Mouse (Mus musculus) erythroblast, embryonic 14.5 days (primary cell): ENCODE results near the gene Lysmd2. TPM values are rescaled to one million over a fixed set of nuclear protein-coding genes. Genes with fewer than 3 reads are reported as not detected.
A peak's percentile ranks its signal among the peaks of the same experiment; 100 is the strongest.
"Not testable (repeated sequence)": the region's sequence is repeated elsewhere in the genome, so short reads cannot be mapped to it uniquely, and the experiment has no call there.

Experiments used
- H3K27me3 ChIP-seq: 2 replicates; pipeline ENCODE4 v1.6.1; 2012; ENCODE audit warnings: inconsistent platforms; ENCODE audit not compliant: control insufficient read depth
- H3K36me3 ChIP-seq: 2 replicates; pipeline ENCODE4 v1.6.1; 2012; ENCODE audit warnings: mild to moderate bottlenecking, inconsistent platforms; ENCODE audit not compliant: control insufficient read depth
- H3K4me1 ChIP-seq: 2 replicates; pipeline ENCODE4 v1.6.1; 2012; ENCODE audit warnings: inconsistent platforms; ENCODE audit not compliant: control insufficient read depth
- H3K4me3 ChIP-seq: replicated peaks from 2 replicates; pipeline ENCODE3; 2012; ENCODE audit warnings: moderate library complexity, mild to moderate bottlenecking, inconsistent platforms
- H3K9me3 ChIP-seq: 2 replicates; pipeline ENCODE4 v1.6.1; 2012; ENCODE audit warnings: low read length, inconsistent platforms, mixed read lengths; ENCODE audit not compliant: control insufficient read depth
- GATA1 ChIP-seq: IDR thresholded peaks from 2 replicates; pipeline ENCODE4 v1.6.1; 2012; ENCODE audit warnings: low read length, inconsistent platforms, mixed read lengths
- TAL1 ChIP-seq: IDR thresholded peaks from 3 replicates; pipeline ENCODE4 v1.6.1; 2012; ENCODE audit warnings: low read length, inconsistent platforms, mixed read lengths
- polyA plus RNA-seq: library from polyadenylated mRNA; stranded (reverse); fragments of >175 nt; gene quantifications from 2 replicates; pipeline ENCODE4 v1.2.3, GENCODE M21; 2012

Gene Lysmd2
- polyA plus RNA-seq, 1 experiment = not detected

DNA sequence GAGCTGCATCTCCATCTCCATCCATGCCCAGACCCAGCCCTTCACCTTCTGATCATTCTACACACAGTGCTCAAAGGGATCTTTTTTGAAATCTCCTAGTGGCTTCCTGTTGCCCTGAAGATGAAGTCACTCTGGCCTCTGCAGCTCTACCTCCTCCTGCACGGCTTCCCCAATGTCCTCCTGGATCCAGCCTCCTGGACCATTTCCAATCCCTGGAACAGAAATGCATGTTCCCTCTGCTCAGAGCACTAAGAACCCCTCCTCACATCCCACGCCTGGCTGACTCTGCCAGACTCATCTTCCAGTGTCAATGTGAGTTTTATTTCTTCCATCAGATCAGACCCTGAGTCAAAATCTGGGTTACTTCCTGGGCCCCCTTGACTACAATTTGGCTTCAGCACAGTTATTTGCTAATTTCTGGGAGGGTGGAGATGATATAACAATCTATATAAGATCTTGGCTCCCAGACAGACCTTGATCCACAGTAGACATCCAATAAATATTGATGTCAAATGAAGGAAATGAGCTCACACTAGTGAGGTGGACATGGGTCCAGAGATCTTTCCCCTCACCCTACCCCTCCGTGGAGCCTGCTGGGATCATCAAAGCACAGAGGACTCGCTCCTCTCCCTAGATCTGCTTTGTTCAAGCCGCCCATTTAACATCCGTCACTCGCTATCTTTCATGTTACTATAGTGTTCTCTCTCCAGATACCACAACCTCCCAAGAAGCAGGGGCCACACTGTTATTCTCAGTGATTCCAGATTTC is 25.2 kb upstream of the Lysmd2 start:
- Histone ChIP-seq H3K9me3 (no peaks in the 10 kb centered on the region), H3K4me3 (no peak overlapping the region), H3K36me3 (no peaks in the 10 kb centered on the region), H3K4me1 (no peaks in the 10 kb centered on the region), H3K27me3 (no peaks in the 10 kb centered on the region)
- TF ChIP-seq GATA1 = no peak
- no peak for TF ChIP-seq TAL1

DNA sequence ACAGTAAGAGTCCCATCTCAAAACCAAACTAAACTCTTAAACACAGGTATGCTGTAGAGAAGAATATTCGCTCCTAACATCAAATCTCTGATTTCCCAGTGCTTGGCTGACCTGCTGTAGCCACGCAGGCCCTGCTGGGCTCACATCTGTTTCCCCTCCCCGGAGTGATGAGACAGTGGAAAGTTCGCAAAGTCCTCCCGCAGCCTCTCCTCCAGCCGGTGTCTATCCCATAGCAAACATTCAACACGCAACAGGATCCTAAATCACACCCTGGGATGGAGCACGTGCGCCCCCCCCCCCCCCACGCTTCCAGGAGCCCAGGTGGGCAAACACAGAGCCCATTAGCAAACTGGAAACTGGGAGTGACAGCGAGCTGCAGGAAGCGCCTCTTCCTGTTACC is 24.0 kb upstream of the Lysmd2 start:
- TF ChIP-seq TAL1 (no peak), GATA1 (no peak)
- no peak overlapping the region for H3K4me3 ChIP-seq
- H3K4me1 ChIP-seq = no peaks in the 10 kb centered on the region
- no peaks in the 10 kb centered on the region for H3K36me3 ChIP-seq
- H3K9me3 ChIP-seq = no peaks in the 10 kb centered on the region
- no peaks in the 10 kb centered on the region for H3K27me3 ChIP-seq

DNA sequence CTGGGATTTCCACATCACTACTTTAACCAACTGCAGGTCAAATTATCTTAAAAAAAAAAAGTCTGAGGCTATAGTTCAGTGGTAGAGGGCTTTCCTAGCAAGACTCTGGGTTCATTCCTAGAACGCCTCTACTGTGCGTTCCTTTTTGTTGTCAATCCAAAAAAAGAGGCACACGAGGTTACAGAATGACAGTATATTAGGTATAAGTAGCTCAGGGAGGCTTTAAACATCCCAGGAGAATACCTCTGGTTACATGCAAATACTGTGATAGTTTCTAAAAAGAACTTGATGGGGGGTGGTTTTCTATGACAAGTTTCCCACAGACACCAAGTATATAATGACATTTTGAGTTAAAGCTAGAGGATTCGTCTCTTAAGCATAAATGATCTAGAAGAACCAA is 18.0 kb upstream of the Lysmd2 start:
- TF ChIP-seq TAL1 = no peak
- Histone ChIP-seq H3K4me1 (no peaks in the 10 kb centered on the region), H3K9me3 (no peaks in the 10 kb centered on the region; the same call in 1 of the 2 replicates), H3K36me3 (no peaks in the 10 kb centered on the region), H3K4me3 (no peak overlapping the region), H3K27me3 (peaks cover 35% of the 10 kb centered on the region)

DNA sequence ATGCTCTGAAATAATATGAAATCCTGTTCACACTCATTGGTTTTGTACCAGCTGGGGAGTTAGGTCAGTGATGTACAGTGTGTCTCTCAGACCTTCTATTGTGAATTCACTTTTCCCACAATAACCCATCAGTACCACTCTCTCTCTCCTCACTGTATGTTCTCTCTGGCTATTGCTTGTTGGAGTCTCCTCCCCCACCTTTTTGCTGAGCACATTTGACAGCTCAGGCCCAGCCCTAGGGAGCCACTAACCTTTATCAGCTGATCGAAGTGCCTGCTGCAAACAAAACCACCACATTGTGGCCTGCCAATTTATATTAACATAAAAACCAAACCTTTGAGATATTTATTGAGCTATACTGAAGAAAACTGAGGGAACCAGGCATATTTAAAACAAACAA is 16.0 kb upstream of the Lysmd2 start:
- no peaks in the 10 kb centered on the region; the same call in 1 of the 2 replicates for H3K9me3 ChIP-seq
- H3K36me3 ChIP-seq = no peaks in the 10 kb centered on the region
- TF ChIP-seq GATA1 = no peak
- TF ChIP-seq TAL1 = no peak
- H3K4me3 ChIP-seq = no peak overlapping the region
- H3K27me3 ChIP-seq = peaks cover 38% of the 10 kb centered on the region
- no peaks in the 10 kb centered on the region for H3K4me1 ChIP-seq

DNA sequence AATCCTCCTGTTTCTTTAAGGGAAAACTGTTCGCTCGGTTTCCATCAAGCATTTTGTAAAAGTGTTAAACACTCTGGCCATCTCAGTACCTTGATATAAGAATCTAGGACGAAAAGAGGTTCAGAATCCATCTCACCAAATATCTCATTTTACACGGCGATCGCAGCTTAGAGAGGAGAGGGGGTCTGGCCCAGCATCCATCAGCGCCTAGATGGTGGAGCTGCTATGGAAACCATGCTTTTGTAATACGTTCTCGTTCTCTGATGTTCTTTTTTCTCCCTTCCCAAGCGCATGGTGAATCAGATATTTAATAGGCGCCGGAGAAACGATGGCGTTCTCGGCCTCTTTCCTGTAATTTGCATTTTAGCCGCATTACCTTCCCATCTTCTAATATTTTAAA is 15.6 kb upstream of the Lysmd2 start:
- TF ChIP-seq TAL1 (no peak), GATA1 (no peak)
- no peaks in the 10 kb centered on the region; the same call in 1 of the 2 replicates for H3K9me3 ChIP-seq
- H3K4me3 ChIP-seq = no peak overlapping the region
- no peaks in the 10 kb centered on the region for H3K36me3 ChIP-seq
- H3K27me3 ChIP-seq = peaks cover 38% of the 10 kb centered on the region
- no peaks in the 10 kb centered on the region for H3K4me1 ChIP-seq

DNA sequence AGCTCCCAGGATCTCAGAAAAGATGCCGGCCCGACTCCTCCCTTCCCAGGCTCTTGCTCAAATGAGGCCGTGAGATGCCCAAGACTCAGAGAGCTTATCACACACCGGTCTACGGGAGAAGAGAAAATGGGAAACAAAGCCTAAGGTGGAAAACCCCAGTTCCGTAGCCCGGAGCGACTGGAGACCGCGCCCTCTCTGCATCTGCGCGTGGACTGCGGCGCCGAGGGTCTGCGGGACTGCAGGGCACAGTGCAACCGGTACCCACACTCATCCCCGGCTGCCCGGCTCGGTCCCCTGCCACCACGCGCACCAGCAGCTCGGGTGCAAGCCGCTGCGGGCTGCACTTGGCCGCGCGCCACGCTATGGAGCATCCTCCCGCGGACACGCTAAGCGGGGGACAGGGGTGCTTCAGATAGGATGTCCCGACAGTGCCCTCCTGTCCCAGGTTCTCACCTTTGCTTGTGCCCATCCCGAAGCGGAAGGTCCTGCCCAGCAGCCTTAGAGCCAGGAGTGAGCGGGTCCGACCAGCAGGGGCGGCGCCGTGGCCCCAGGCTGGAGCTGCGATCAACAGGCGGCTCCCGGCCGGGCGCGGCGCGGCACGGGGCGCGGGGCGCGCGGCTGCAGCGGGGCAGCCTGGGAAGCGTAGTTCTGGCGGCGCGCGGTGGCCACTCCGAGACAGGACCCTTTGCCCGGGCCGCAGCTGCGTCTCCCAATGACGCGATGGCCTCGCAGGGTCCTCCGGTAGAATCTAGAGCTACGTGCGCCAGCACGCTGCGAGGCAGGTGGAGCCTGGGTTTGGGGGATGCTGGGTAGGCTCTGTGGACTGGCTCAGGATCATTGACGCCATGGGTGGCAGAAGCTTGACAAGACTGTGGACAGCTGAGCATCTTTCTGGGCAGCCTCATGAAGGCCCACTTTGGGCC is 14.7 kb upstream of the Lysmd2 start, which contains the start of gene Tmod2:
Gene Tmod2 (minus strand): TSS at position 755 of the 923 bp plus-strand sequence.
- Histone ChIP-seq H3K27me3 (peaks cover 38% of the 10 kb centered on the region), H3K36me3 (no peaks in the 10 kb centered on the region), H3K4me1 (no peaks in the 10 kb centered on the region), H3K4me3 (peak within 1 kb of the TSS; percentile 37), H3K9me3 (no peaks in the 10 kb centered on the region; the same call in 1 of the 2 replicates)
- TF ChIP-seq GATA1 = no peak
- TF ChIP-seq TAL1 = no peak

DNA sequence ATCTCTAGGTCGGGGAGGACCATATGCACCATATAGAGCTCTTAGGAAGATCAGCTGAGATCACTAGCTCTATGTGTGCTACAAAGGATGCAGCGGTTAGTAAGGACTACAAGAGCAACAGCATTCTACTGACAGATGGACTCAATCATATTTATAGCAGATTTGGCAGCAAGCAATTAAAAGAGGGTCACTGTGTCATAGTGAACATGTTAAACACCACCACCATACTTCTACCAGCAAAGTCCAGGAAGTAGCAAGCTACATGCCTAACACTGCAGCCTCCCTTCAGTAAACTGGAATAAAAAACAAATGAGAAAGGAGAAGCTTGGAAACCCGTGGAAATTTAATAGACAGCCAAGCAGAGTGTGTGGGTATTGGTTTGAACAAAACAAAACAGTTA is 9.0 kb upstream of the Lysmd2 start:
- no peak for TF ChIP-seq GATA1
- no peak for TF ChIP-seq TAL1
- Histone ChIP-seq H3K9me3 (no peaks in the 10 kb centered on the region; the same call in 1 of the 2 replicates), H3K4me1 (no peaks in the 10 kb centered on the region), H3K4me3 (no peak overlapping the region), H3K27me3 (peaks cover 11% of the 10 kb centered on the region), H3K36me3 (no peaks in the 10 kb centered on the region)

DNA sequence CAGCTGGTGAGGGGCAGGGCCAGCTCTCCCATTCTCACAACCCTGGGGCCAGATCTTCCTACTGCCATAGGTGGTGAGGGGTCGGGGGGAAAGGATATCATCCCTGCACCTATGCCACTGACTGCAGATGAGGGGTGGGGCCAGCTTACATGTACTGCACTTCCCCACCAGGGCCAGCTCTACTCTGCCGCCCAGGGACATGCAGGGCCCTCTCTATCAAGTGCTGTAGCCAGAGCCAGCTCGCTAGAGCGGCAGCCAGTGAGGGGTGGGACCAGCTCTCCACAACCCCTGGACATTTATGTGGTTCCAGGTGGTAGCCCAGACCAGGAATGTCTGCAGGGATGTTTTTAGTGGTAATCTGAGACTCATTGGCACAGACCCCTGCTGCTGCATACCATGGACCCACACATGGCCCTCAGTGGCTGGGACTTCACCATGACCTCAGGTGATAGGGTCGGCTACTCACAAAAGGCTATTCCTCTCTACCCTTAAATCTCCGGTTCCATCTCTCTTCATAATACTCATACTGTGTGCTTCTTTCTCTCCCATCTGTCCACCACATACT is 6.6 kb upstream of the Lysmd2 start:
- TF ChIP-seq GATA1 (no peak), TAL1 (no peak)
- H3K4me3 ChIP-seq = no peak overlapping the region
- no peaks in the 10 kb centered on the region for H3K36me3 ChIP-seq
- no peaks in the 10 kb centered on the region for H3K27me3 ChIP-seq
- no peaks in the 10 kb centered on the region for H3K4me1 ChIP-seq
- no peaks in the 10 kb centered on the region; the same call in 1 of the 2 replicates for H3K9me3 ChIP-seq

DNA sequence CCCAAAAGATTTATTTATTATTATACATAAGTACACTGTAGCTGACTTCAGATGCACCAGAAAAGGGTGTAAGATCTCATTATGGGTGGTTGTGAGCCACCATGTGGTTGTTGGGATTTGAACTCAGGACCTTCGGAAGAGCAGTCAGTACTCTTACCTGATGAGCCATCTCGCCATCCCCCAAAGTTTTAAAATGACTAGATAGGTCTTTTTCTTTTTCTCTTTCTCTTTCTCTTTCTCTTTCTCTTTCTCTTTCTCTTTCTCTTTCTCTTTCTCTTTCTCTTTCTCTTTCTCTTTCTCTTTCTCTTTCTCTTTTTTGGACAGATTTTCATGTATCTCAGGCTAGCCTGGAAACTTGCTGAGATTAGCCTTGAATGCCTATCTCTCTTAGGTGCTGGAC is 5.8 kb upstream of the Lysmd2 start:
- not testable (repeated sequence) for H3K4me3 ChIP-seq, H3K27me3 ChIP-seq, H3K4me1 ChIP-seq, H3K36me3 ChIP-seq, H3K9me3 ChIP-seq
